Mouse (Mus musculus): ENCODE measurements at regions not wholly inside any gene's neighbourhood (a gene's known extent, or its start where the extent isn't known, plus 50 kb on each side); places are given as distances from the start of the nearest gene placed in this dataset.

DNA sequence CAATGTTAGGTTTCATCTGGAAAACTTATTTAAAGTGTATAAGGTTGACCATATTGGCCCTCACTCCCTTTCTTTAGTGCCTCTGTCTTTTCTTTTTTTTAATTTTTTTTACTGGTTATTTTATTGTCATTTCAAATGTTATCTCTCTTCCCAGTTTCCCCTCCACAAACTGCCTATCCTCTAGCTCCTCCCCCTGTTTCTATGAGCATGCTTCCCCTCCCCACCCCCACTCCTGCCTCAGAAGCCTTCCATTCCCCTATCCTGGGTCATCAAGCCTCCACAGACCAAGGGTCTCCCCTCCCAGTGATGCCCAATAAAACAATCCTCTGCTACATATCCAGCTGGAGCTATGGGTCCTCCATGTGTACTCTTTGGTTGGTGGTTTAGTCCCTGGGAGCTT, 2134.9 kb upstream of the Lrrc6 start:
- DNase-seq (ENCODE audit: low spot score in 2 of 2), result no peak

DNA sequence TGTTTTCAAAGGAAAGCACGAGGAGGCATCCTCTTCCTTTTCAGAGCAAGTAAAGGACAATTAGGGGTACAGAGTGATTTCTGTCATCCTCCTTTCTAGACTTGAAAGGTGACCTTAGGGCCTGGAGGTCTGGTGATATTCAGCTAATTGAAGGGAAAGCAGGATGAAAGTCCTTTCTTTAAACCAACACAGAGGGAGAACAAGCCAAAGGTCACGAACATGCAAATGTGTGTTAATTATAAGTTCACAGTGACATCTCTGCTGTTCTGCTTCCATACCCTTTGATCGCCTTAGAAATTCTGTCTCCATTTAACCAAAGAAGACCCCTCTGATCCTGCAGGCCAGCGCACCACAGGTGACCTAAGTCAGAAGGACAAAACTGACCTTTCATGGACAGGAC, 2126.3 kb upstream of the Lrrc6 start:
- DNase-seq (ENCODE audit: low spot score in 2 of 2), result no peak

- no peak for DNase-seq (ENCODE audit: low spot score in 2 of 2)
These were observed 2124.1 kb upstream of the Lrrc6 start for GRCm38 (mm10) chr15:68624831-68625230.

DNA sequence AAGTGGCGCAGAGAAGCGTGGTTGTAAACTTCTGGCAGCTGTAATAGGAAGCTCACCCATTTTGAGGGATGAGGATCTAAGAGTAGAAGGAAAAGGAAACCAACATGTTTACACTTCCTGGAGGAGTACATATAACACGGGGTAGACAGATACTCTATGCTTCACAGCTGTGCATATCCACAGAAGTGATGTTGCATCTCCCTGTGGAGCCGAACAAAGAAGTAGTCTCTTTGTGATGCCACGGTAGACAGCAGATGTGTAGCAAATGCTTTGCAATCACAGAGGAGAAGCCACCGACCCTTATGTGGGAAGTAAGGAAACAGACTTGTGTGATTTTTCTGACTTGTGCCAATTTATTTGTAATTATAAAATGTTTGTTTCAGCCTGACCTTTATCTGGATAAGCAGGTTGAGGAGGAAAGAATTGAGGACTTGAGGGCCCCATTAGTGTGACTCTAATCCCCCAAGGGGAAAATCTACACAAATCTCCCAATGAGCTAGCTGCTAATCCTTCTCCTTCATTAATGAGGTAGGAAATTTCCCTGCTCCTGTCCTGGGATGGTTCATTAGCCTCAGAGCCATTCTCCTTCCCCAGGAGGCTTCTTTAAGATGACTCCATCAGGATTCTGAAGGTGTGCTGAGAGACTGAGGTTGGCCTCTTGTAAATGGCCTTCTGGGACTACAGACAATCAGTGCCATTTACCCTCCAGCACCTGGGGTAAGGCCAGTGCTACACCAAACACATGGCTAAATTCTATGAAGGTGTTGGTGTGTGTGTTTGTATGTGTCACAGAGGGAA, 2119.9 kb upstream of the Lrrc6 start:
- no peak for DNase-seq (ENCODE audit: low spot score in 2 of 2)

- no peak for DNase-seq (ENCODE audit: low spot score in 2 of 2)
These were observed 2105.5 kb upstream of the Lrrc6 start for GRCm38 (mm10) chr15:68606110-68606791.

GRCm38 (mm10) chr15:68605478-68605877, 2104.8 kb upstream of the Lrrc6 start:
- no peak for DNase-seq (ENCODE audit: low spot score in 2 of 2)

GRCm38 (mm10) chr15:68582177-68582576, 2081.5 kb upstream of the Lrrc6 start:
- no peak for DNase-seq (ENCODE audit: low spot score in 2 of 2)

DNA sequence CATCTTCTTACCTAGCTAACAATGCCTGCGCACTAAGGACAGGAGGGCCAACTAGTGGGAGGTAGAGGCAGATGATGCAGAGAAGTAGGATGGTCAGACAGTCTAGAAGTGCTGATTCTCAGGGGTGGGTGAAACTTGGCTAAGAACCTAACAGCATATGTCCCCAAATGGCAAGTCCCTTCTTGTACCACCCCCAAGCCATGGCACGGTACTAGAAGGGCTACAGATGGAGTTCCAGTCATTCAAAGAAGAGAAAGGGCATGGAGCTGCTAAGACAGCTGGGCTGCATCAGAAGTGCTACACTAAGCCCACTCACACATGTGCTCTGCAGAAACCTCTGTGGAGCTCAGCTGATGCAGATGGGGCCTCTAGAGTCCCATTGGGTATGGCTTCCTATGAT, 2078.8 kb upstream of the Lrrc6 start:
- no peak for DNase-seq (ENCODE audit: low spot score in 2 of 2)

- no peak for DNase-seq (ENCODE audit: low spot score in 2 of 2)
These were observed 2059.9 kb upstream of the Lrrc6 start for GRCm38 (mm10) chr15:68560654-68561053.

- no peak for DNase-seq (ENCODE audit: low spot score in 2 of 2)
These were observed 2055.4 kb upstream of the Lrrc6 start for GRCm38 (mm10) chr15:68556133-68556532.

- no peak for DNase-seq (ENCODE audit: low spot score in 2 of 2)
These were observed 2035.3 kb upstream of the Lrrc6 start for GRCm38 (mm10) chr15:68536055-68536325.

DNA sequence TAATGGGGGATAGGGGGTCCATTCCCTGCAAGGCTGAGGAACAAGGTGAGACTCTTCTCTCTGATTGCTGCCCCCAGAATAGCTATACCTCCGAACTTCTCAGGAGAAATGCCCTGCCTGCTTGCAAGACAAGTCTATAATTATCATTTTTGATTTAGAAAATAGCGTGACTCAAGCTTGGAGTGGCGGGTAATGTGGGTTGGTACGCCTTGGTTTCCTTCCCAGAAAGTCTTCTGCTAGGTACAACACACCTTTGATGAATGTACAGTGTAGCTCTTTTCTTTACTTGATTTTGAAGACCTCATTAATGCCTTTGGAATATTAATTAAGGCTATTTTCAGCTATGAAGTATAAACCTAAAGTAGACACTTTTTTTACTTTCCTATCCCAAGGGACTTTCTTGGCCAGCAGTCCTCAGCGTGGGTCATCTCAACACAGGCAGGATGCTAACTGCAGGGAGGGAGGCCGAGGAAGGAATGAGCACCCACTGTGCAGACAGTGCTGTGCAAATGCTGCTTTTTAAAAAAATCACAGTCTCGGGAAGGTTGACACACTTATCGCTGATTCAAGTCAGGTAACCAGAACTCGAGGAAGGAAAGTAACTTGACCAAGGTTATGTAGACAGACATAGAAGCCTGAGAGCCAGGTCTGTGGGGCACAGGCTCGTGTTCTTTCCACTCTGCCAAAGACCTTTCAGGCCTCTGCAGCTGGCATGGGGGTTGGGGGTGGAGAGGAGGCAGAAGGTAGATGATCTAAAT, 2034.8 kb upstream of the Lrrc6 start:
- DNase-seq (ENCODE audit: low spot score in 2 of 2), result no peak

- DNase-seq (ENCODE audit: low spot score in 2 of 2), result no peak
These were observed 2020.0 kb upstream of the Lrrc6 start for GRCm38 (mm10) chr15:68520759-68521158.

- DNase-seq (ENCODE audit: low spot score in 2 of 2), result no peak
These were observed 2011.7 kb upstream of the Lrrc6 start for GRCm38 (mm10) chr15:68512431-68512830.

GRCm38 (mm10) chr15:68508190-68508589, 2007.5 kb upstream of the Lrrc6 start:
- DNase-seq (ENCODE audit: low spot score in 2 of 2), result no peak

- no peak for DNase-seq (ENCODE audit: low spot score in 2 of 2)
These were observed 2005.4 kb upstream of the Lrrc6 start for GRCm38 (mm10) chr15:68506093-68506492.

- DNase-seq (ENCODE audit: low spot score in 2 of 2), result no peak
These were observed 1995.7 kb upstream of the Lrrc6 start for GRCm38 (mm10) chr15:68496438-68496837.

DNA sequence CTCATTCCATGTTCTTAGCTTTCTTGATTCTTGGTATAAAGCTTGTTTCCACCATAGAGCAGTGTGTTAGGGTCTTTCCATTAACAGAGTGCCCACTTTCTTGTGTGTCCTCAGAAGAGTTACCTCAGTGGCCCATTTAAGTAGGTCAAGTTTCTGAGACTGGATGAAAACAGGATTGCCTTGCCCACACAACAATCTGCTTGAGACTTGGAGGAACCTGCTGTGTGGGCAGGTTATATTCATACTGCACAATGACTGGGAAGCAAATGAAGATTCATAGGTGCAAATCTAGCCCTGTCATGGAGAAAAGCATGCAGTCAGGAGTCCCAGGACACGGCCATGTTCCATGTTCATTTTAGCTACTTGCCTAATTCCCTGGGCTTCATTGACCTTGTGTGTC, 1984.1 kb upstream of the Lrrc6 start:
- DNase-seq (ENCODE audit: low spot score in 2 of 2), result no peak

DNA sequence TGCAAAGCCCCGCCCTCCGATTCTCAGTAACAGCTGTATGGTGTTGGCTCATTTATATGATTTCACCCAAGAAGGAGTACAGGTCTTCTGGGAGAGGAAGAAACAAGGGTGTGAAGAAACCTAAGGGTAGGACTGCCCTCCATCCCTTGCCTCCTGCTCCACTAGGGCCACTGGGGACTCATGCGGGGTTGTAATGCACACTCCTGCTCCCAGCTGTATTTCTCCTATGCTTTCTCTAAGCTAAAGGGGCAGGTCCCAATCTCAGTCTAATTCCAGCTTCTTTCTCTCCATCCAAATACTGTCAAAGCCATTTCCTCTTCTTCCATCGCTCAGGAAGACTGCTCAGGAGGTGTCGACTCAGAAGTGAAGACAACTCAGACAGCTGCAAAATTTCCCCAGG, 1977.0 kb upstream of the Lrrc6 start:
- no peak for DNase-seq (ENCODE audit: low spot score in 2 of 2)

- no peak for DNase-seq (ENCODE audit: low spot score in 2 of 2)
These were observed 1971.2 kb upstream of the Lrrc6 start for GRCm38 (mm10) chr15:68471928-68472327.

- no peak for DNase-seq (ENCODE audit: low spot score in 2 of 2)
These were observed 1962.1 kb upstream of the Lrrc6 start for GRCm38 (mm10) chr15:68462851-68463250.

- no peak for DNase-seq (ENCODE audit: low spot score in 2 of 2)
These were observed 1956.5 kb upstream of the Lrrc6 start for GRCm38 (mm10) chr15:68457239-68457638.

DNA sequence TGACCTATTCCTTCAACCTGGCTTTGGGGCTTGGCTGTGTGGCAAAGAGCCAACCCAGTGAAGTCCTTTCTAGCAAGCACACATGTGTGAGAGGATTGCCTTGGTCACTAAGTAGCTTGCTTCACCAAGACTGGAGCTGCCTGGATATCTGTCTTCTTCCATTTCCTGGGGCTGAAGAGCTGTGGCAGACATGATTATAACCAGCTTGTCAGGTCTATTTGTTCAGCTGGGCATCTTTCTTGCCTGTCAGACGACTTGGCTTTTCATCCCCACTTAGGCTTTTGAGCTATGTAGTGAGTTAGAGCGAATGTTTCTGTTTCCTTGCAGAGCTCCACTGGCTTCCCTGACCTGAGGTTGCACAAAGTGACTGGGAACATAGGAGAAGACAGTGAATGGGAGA, 1951.3 kb upstream of the Lrrc6 start:
- no peak for DNase-seq (ENCODE audit: low spot score in 2 of 2)
